Mouse (Mus musculus) small intestine, adult 2 months (tissue): ENCODE data around the gene Acpp.
A peak's percentile ranks its signal among the peaks of the same experiment; 100 is the strongest.

Experiments
- CTCF ChIP-seq: fragments of 200-500 bp; IDR thresholded peaks from 2 replicates; pipeline ENCODE4 v1.5.1; 2012; ENCODE audit warnings: low read depth, mild to moderate bottlenecking, control low read depth, inconsistent platforms, low read length, moderate library complexity, mixed read lengths; ENCODE audit not compliant: insufficient replicate concordance, insufficient read length; ENCODE audit errors: extremely low read depth
- POLR2A ChIP-seq: fragments of 200-500 bp; IDR thresholded peaks from 2 replicates; pipeline ENCODE4 v1.6.1; 2012; ENCODE audit warnings: low read depth, mild to moderate bottlenecking, control low read depth, inconsistent platforms, low read length, moderate library complexity

DNA sequence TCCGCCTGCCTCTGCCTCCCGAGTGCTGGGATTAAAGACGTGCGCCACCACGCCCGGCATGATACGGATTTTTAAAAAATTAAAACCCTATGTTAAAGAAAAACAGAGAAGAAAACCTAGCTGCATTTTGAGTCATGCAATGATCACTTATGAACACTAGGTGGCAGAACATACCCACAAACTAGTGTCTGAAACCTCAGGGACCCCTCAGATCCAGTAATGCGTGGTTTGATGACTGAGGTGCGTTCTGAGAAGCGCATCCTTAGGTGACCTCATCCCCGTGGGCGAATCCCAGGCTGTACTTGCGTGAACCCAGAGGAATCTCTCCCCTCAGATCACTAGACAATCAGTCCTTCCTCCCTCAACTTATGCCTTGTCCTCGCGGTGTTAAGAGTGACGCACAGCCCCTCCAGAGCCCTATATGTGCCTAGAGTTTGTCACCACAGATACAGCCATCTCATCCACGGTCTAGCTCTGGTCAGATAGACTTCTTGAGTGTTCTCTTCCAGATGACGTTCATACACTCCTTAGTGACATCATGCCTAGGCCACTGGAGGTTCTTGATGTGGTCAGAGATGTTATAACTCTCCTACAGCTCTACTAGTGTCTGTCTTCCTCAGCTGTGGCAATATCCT is 59.9 kb downstream of the Acpp start:
- TF ChIP-seq CTCF (peak; percentile 76; the same call in 1 of the 2 replicates), POLR2A (no peak)
